Mouse (Mus musculus) hindbrain, embryonic 10.5 days (tissue): ENCODE results near the gene Rab24. TPM values are rescaled to one million over a fixed set of nuclear protein-coding genes. Genes with fewer than 3 reads are reported as not detected.

Experiments
- polyA plus RNA-seq: library from polyadenylated mRNA; unstranded; fragments of >200 nt; fragmentation: Nextera tagmentation; extraction: Ambion mirVana; gene quantifications from 2 replicates; pipeline ENCODE4 v1.2.1, GENCODE M21; 2016

The Rab24 gene
- polyA plus RNA-seq, 1 experiment from 2014 or later = 83.7 TPM

Other genes with a start within 250 kb of the Rab24 start
- 18.6 and 22.6 TPM in 2 replicates for gene Uimc1, start 221.6 kb downstream of the Rab24 start, polyA plus RNA-seq
- gene Zfp346, start 216.6 kb downstream of the Rab24 start, polyA plus RNA-seq = 23.5 and 24.9 TPM in 2 replicates
- not detected in 2 replicates for gene Gm17617, start 188.4 kb downstream of the Rab24 start, polyA plus RNA-seq
- 0.67 and 1.3 TPM in 2 replicates for gene Fgfr4, start 169.3 kb downstream of the Rab24 start, polyA plus RNA-seq
- gene Nsd1, start 112.2 kb downstream of the Rab24 start, polyA plus RNA-seq = 69.3 and 73.9 TPM in 2 replicates
- 510 and 522 TPM in 2 replicates for gene Prelid1, start 1.4 kb downstream of the Rab24 start, polyA plus RNA-seq
- gene Mxd3, start 7.9 kb upstream of the Rab24 start, polyA plus RNA-seq = 25.2 and 33.7 TPM in 2 replicates
- gene Lman2, start 40.8 kb upstream of the Rab24 start, polyA plus RNA-seq = 95.2 and 107 TPM in 2 replicates
- 0.44 and 0.68 TPM in 2 replicates for gene Rgs14, start 47.8 kb upstream of the Rab24 start, polyA plus RNA-seq
- 0.22 TPM in 1 of 2 replicates, not detected in the other for gene Slc34a1, start 76.2 kb upstream of the Rab24 start, polyA plus RNA-seq
- gene Pfn3, start 93.3 kb upstream of the Rab24 start, polyA plus RNA-seq = not detected in 2 replicates
- gene F12, start 104.8 kb upstream of the Rab24 start, polyA plus RNA-seq = 0.07 and 0.25 TPM in 2 replicates
- gene Grk6, start 123.1 kb upstream of the Rab24 start, polyA plus RNA-seq = 51.5 and 52.3 TPM in 2 replicates
- 0.69 and 1.0 TPM in 2 replicates for gene Prr7, start 142.3 kb upstream of the Rab24 start, polyA plus RNA-seq
- 420 and 518 TPM in 2 replicates for gene Dbn1, start 166.2 kb upstream of the Rab24 start, polyA plus RNA-seq
- gene Pdlim7, start 191.7 kb upstream of the Rab24 start, polyA plus RNA-seq = 194 and 221 TPM in 2 replicates
- 3.5 and 3.9 TPM in 2 replicates for gene Dok3, start 207.3 kb upstream of the Rab24 start, polyA plus RNA-seq
- 85.2 and 88.2 TPM in 2 replicates for gene Ddx41, start 214.7 kb upstream of the Rab24 start, polyA plus RNA-seq
- gene Fam193b, start 249.2 kb upstream of the Rab24 start, polyA plus RNA-seq = 63.7 and 64.3 TPM in 2 replicates